Mouse (Mus musculus): ENCODE results near the gene Nup153.

The Nup153 gene

DNA sequence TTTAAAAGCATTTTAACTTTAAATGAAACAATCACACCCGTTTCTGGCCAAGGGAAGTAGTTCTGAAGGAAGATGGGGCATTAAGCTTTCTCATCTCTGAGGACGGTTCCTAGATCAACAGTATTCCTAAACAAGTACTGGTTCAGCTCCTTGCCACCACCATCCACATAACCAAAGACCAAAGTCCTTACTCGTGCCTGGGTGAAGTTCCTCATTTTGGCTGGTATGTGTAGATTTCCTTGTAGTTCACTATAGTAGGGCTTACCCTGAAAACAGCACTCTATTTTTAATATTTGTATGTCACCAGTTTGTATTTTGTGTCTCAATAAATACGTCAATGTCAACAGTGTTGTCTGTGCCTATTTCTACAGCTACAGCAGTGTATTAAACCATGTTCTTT, 50.0 kb downstream of the Nup153 start:
- in situ Hi-C loops (cut with MboI, MseI) = no loop called here

DNA sequence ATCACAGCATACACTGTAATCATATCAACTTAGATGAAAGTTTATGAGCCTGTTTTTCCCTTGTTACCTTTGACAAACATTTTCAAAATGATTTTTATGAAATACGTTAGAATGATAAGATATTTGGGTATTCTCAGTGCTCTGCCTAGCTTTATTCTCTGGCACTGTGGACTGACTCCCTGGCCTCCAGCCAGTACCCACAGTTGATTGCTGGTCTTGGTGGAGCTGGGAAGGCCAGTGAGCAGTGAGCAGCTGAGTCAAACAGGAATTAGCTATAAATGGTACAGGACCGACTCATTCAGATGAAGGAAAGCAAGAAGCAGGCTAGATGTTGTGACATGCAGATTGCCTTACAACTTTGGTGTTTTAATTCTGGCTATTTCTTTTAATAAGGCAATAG, 53.1 kb downstream of the Nup153 start:
- in situ Hi-C loops (cut with MboI, MseI) = loop anchor here in 1 of 2 experiments (5.0 kb wide), 1 partner anchor 33 kb away; no protein-coding TSS in a partner anchor

DNA sequence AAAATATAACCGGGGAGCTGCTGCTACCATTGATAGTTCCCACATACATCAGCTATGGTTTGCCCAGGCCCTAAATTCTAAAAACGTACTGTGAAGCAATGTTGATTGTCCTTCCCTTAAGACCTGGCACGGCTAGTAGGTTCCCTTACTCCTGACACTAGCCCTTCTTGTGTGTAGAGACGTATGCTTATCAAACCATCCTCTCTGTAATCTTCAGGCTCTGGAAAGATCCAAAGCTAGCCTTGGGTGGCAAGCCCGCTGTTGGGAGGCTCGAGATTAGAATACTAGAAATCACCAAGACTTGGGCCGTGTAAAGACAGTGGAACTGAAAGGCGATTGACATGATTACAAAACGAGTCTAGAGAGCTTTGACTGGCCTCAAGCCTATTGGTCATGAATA, 57.2 kb downstream of the Nup153 start:
- in situ Hi-C loops (cut with MboI, MseI) = loop anchor here in 1 of 2 experiments (5.0 kb wide), 1 partner anchor 37 kb away; no protein-coding TSS in a partner anchor

DNA sequence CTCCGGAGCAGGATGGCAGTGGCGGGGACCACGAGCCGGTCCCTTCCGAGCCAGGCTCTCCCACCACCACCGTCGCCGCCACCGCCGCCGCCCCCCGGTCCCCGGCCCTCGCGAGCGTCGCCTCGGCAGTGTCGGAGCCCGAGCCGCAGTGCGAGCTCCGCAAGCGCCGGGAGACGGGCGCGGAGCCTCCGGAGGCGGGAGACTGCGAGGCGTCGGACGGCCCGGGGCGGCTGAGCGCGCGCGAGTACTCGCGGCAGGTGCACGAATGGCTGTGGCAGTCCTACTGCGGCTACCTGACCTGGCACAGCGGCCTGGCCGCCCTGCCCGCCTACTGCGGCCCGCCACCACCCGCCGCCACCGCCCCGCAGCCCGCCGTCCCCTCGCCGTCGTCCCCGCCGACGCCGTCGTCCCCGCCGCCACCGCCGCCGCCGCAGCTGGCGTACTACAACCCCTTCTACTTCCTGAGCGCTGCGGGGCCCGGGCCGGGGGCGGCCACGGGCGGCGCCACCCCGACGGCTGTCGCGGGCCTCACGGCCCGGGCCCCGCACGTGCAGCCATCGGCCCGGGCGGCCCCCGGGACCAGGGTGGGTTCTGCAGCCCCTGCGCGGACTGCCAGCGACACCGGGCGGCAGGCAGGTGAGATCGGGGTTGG, 58.0 kb downstream of the Nup153 start:
- in situ Hi-C loops (cut with MboI, MseI) = loop anchor here in 1 of 2 experiments (5.0 kb wide), 1 partner anchor 38 kb away; no protein-coding TSS in a partner anchor

DNA sequence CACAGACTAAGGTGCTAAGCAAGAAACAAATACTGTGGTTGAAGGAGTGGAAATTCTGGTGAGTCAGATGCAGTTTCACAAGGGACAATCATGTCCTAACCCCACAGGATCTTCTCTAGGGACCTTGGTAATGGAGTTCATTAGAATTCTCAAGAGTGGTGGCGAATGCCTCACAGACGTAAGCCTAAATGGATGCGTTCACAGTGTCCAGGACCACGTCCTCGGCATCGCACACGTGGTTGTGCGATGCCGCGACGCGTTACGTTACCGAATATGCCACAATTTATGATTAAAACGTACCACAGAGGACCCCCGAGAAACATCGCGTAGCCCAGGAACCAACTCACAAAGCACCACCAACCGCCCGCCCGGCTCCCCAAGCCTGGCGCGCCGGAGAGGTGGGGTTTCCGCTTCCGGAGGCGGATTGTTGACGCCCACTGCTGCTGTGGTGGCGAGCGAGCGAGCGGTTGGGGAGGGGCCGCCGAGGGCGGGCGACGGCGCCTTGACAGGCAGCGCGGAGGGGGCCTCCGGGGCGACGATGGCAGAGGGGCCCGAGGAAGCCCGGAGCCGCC, 58.6 kb downstream of the Nup153 start, which contains the start of gene Fam8a1:
Fam8a1 (plus strand) TSS at position 475 of the 572 bp plus-strand sequence.
- in situ Hi-C loops (cut with MboI, MseI) = no loop called here

DNA sequence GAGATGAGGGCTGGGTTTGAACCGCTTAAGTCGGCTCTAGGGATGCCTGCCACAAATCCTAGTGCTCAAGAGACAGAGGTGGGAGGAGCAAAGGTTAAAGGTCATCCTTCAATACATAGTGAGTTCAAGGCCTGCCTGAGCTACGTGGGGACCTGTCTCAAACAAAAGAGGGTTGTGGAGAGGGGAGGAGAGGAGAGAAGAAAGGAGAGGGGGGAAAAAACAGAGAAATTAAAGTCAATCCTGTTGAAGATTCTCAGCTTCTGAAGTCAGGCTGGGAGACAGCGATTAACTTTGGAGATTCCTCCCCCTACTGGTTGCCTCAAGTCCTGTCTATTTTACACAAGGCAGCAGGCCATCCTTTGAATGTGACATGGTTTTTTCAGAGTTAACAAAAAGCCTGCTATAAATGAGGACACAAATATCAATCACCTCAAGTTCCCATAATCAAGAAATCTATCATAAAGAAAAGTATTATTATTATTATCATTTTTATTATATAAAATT, 64.2 kb downstream of the Nup153 start:
- in situ Hi-C loops (cut with MboI, MseI) = loop anchor here (5.0 kb wide), 2 partner anchors 41 to 351 kb away; no protein-coding TSS in a partner anchor

DNA sequence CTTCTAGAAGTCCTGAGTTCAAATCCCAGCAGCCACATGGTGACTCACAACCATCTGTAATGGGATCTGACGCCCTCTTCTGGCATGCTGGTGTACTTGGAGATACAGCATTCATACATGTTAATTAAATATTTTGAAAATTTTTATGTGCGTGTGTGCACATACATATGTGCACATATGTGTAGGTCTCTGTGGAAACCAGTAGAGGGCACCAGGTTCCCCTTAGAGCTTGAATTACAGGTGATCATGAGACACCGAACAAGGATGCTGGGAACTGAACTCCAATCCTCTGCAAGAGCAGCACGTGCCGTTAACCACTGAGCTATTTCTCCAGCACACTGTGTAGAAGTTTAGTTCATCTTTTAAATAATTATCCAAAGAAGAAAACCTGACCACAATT, 68.5 kb downstream of the Nup153 start:
- in situ Hi-C loops (cut with MboI, MseI) = loop anchor here in 1 of 2 experiments (10.0 kb wide), 1 partner anchor 956 kb away; no protein-coding TSS in a partner anchor

DNA sequence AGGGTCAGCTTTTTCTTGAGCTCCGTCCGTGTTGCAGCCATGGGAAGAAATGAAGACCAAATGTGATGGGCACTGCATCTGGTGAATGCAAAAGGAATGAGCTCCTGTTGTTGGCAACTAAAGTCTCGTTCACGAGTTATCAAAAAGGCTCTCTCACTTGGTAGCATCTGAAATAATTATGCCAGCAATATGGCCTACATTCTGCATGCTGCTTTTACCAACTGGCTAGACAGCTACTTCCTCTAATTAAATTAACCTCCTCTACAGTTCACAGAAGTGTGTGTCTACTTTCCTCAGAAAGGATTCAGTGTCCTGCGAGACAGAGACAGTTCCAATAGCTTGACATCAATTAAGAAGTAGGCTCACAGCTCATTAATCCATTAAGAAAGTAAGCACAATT, 73.2 kb downstream of the Nup153 start:
- in situ Hi-C loops (cut with MboI, MseI) = loop anchor here in 1 of 2 experiments (10.0 kb wide), 1 partner anchor 960 kb away; no protein-coding TSS in a partner anchor

DNA sequence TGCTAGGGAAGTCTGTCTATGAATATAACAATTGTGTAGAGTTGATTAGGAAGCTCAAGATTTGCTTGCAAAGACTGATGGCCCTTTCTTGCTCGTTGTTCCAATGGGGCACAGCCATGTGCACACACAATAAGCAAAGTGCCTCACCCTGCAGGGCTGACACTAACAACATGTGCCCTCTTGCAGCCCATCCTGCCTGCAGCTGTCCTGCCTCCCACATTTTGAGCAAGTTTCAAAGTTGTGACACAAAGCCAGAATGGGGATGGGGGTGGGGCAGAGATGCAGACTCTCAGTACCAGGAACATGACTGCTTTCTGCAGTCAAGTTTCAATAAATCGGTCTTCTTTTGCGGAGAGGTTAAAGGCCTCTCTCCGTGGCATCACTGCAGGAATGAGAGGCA, 74.1 kb downstream of the Nup153 start:
- in situ Hi-C loops (cut with MboI, MseI) = loop anchor here in 1 of 2 experiments (10.0 kb wide), 1 partner anchor 961 kb away; no protein-coding TSS in a partner anchor

DNA sequence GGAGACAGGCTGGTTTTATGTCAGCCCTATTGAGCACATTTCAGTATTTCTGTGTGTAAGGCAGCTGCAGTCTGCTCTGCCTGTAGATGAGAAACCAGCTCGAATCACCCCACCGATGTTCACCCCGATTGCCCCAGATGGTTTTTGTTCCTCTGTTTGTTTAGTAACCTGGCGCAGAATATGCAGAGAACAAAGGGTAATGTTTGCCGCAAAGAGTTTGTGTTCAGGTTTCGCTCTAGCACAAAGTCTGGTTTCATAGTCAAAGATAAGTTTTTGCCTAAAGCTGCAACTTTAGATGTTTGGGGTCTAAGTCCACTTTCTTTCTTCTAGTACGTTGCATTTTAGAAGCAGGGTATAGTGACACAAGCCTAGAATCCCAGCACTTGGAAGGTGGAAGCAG, 75.1 kb downstream of the Nup153 start:
- in situ Hi-C loops (cut with MboI, MseI) = loop anchor here in 1 of 2 experiments (10.0 kb wide), 1 partner anchor 962 kb away; no protein-coding TSS in a partner anchor

DNA sequence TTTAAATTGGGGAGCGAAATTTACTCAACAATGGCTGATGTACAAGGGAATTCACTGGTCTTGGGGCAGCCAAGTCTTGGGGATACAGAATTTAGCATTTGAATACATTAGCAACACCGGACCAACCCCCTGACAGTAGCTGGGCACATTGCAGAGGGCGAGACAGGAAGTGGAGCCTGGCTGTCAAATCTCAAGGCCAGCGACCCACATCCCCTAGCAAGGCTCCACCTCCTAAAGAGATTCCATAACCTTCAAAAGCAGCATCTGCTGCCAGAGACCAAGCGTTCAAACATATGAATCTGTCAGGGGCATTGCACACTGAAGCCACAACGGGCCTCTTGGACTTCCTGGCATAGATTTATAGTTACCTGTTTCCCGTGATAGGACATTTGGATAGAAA, 75.9 kb downstream of the Nup153 start:
- in situ Hi-C loops (cut with MboI, MseI) = loop anchor here in 1 of 2 experiments (10.0 kb wide), 1 partner anchor 963 kb away; no protein-coding TSS in a partner anchor

DNA sequence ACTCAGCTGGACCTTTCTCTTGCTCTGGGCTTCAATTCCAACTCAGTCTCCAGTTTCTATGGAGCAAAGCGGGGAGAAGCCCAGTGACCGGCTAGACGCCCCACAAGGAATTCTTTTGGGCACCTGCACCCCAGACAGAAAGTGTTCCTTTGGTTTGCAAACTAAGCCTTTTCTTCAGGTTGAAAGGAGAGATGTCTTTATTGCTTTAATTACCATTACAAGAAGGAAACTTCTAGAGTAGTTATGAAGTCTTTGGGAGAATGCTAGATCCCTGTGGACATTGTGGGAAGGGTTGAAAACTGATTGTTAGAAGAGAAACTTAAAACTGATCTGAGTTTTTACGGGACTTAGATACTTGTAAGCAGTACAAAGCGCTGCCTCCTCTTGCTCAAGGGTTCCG, 82.3 kb downstream of the Nup153 start:
- in situ Hi-C loops (cut with MboI, MseI) = loop anchor here (10.0 to 25.0 kb wide), 2 partner anchors 341 to 1617 kb away; partner anchors contain the start of gene Id4 (in 1 of the 2)

DNA sequence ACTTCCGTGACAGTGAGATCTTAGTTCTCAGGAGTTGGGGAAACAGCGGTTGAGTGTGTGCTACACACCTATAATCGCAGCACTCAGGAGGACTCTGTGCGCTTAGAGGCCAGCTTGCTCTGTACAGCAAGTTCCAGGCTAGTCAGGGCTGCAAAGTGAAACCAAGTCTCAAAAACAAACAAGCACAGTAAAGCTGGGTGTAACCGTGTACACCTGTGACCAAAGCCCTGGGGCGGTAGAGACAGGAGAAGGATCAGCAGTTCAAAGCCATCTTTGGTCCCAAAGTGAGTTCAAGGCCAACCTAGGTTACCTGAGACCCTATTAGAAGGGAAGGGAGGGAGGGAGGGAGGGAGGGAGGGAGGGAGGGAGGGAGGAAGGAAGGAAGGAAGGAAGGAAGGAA, 83.6 kb downstream of the Nup153 start:
- in situ Hi-C loops (cut with MboI, MseI) = loop anchor here (10.0 to 25.0 kb wide), 2 partner anchors 339 to 1618 kb away; partner anchors contain the start of gene Id4 (in 1 of the 2)

DNA sequence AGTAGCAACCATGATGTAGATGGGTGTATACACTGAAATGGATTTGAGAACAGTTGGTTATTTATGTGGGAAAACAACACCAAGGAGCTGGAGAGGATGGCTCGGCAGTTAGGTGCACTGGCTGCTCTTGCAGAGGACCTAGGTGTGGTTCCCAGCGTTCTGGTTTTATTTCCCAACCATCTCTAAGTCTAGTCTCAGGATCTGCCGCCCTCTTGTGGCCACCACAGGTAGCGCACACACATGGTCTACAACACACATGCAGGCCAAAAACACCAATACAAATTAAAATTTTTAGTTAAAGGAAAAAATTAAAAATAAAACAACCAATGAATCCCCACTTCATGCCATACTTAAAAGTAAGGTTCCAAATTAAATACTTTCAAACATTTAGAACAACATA, 85.4 kb downstream of the Nup153 start:
- in situ Hi-C loops (cut with MboI, MseI) = loop anchor here (10.0 to 25.0 kb wide), 2 partner anchors 338 to 1620 kb away; partner anchors contain the start of gene Id4 (in 1 of the 2)

DNA sequence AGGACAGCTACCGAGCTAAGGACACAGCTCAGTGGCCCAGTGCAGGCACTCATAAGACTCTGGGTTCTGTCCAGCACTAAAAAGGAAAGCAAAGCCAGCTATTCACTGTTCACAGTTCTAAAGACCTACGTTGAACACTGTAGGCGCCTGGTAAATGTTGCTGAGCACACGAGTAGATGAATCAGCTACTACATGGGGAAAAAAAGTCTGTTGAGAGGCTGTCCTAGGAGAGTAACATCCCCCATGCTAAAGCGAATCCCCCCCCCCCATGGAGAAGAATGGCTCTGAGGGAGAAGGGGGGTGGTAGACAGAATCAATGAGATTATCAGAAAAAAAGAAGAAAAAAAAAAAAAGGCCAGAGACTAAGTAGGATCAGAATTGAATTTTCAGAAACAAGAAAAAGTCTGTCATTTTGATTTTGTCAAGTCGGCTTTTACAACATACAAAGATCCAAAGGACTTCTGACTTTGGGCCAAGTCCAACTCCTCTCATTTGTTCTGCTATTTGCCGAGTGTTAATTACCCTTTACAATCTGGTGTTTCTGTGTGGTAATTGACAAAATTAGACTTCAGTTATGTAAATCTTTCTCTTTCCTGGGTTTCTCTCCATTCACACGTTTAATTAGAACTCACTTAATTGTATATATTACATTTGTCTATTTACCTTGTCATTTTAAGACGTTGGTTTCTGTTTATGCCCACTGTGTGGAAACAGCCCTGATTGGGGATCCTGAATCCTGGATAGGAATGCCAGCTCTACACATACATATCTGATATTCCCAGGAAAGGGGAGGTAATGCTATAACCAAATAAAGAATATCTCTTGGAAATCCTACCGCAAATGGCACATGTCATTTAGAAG, 86.9 kb downstream of the Nup153 start:
- in situ Hi-C loops (cut with MboI, MseI) = loop anchor here (10.0 to 25.0 kb wide), 2 partner anchors 336 to 1621 kb away; partner anchors contain the start of gene Id4 (in 1 of the 2)

DNA sequence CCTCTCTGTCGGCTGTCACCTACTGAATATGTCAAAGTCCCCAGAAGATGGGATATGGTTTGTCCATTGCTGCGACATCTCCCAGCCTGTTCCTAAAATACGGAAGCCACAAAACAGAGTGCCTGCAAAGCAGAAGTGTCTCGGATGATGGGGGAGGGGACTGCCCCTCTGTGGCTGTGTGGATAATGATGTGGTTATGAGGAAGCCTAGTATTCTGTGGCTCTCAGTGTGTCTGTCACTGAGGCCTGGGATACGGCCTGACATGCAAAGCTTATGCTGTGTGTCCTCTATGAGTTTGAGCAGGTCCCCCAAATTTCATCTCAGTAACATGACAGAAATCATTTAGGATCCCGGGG, 93.6 kb downstream of the Nup153 start:
- in situ Hi-C loops (cut with MboI, MseI) = loop anchor here in 1 of 2 experiments (25.0 kb wide), 1 partner anchor 1628 kb away; the partner anchor contains the start of gene Id4

DNA sequence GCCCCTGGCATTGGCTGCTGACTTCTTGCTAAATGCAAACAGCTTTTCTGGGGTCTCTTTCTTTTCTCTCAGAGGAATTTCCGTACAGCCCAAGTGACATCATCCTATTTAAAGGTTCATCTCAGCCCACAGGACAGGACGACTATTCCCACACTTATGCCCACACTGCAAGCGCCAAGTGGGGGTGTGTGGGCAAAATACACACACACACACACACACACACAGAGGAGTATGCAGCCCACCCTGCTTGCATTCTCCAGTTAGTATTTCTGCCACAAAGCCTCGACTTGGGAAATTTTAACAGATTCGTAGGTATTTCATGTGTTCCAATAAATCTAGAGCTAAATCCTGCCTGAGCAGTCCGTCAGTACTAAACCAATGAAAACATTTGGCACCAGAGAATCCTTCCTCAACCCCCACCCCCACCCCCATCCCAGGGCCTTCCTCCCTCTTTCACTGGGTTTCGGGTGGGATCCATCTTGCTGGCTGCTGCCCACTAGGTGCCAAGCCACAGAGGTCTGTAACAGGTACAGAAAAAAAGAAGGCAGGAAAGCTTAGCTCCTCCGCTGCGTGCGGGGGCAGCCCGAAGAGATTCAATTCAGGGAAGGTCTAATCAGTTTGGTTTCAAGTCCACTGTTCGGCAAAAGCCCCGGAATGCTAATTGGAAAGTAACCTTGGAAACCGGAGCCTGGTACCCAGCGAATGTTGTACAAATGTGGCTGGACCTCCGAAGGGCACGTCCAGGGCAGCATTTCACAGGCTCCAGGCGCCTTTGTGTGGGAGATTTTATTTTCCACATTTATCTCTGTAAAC, 94.2 kb downstream of the Nup153 start:
- in situ Hi-C loops (cut with MboI, MseI) = loop anchor here in 1 of 2 experiments (25.0 kb wide), 1 partner anchor 1629 kb away; the partner anchor contains the start of gene Id4

DNA sequence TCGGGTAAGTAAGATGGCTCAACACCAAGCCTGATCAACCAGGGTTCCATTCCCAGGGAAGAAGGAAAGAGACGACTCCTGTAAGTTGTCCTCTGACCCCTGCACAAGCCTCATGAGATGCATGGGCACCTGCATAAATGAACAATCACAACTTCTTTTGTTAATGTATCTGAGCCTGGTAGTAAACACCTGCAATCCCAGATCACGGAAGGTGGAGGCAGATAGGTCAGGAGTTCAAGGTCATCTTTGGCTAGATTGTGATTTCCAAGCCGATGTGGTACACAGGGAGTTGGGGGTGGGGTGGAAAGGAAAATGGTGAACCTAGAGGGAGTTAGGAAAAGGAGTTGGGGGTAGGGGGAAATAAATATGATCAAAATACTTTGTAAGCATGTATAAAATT, 94.9 kb downstream of the Nup153 start:
- in situ Hi-C loops (cut with MboI, MseI) = loop anchor here in 1 of 2 experiments (25.0 kb wide), 1 partner anchor 1630 kb away; the partner anchor contains the start of gene Id4
